Mouse (Mus musculus): Measurements from ENCODE around the gene Ltbp2.

- TF ChIP-seq CTCF (IDR thresholded peaks at IDR 0.05; ENCODE audit: control insufficient read depth, insufficient read depth, insufficient replicate concordance, low read depth, low read length), result no peak
- TF ChIP-seq POLR2A (IDR thresholded peaks at IDR 0.05; ENCODE audit: control insufficient read depth, low read depth, low read length), result no peak
These were observed 9.0 kb upstream of the Ltbp2 start for GRCm38 (mm10) chr12:84885107-84885876.
